Mouse (Mus musculus) thymus, adult 2 months (tissue): ENCODE data around the gene Tcirg1.

ENCODE experiments used
- CTCF ChIP-seq: fragments of 200-500 bp; IDR thresholded peaks from 2 replicates; pipeline ENCODE4 v1.5.1; 2012; ENCODE audit warnings: mild to moderate bottlenecking, control low read depth, low read length, moderate library complexity, borderline replicate concordance; ENCODE audit not compliant: control insufficient read depth, poor library complexity, insufficient read depth; ENCODE audit errors: extremely low read depth
- POLR2A ChIP-seq: fragments of 200-500 bp; IDR thresholded peaks from 2 replicates; pipeline ENCODE4 v1.6.1; 2012; ENCODE audit warnings: mild to moderate bottlenecking, low read length, control low read depth, moderate library complexity; ENCODE audit not compliant: control insufficient read depth, poor library complexity, insufficient read depth; ENCODE audit errors: extremely low read depth

DNA sequence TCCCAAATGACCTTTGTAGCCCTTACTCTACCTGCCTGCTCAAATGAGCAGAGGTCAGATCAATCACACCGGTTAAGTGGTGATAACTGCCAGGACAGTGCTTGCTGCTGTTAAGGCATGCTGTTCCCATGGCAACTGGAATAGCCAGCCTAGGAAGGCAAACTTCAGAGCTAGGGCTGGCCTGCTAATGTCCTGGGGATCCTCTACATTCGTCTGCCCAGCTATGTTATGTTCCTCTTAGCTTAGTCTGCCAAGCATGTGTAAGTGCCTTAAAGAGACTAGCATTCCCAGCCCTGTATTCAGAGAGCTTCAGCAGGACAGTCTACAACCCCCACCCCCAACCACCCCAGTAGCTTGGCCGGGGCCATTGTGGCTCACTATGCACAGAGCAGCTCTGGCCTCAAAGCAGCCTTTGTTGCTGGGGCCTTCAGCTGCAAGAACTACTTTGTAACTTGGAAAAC, 11.7 kb downstream of the Tcirg1 start:
- TF ChIP-seq POLR2A = no peak
- TF ChIP-seq CTCF = no peak
